Mouse (Mus musculus): Measurements from ENCODE around the gene Usp31. TPM values are rescaled to one million over a fixed set of nuclear protein-coding genes. Genes with fewer than 3 reads are reported as not detected.

Gene Usp31
- polyA plus RNA-seq, 1 experiment, result 11.3 TPM

DNA sequence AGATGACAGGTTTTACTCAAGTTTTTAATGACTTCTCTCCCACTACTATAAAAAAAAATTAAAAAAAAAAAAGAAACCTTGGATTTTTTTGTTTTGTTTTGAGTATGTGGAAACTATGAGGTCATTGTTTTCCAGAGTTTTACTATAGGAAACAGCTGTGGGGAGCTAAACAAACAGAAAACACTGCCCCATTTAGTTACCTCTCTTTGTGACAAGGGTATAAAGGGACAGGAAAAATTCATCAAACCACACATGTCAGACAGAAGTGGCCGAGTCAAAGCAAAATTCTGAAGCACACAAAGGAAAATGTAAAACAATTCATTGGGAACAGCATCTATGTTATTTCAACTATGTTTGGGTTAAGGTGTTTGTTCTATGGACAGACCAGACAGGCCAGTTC lies 9.5 kb downstream of the Usp31 start:
- no peaks in the 10 kb centered on the region for H3K36me3 ChIP-seq (ENCODE audit: control insufficient read depth, insufficient read depth, low read length)
- no peak for DNase-seq
- WGBS, result 87% methylated on average over 1 of the region's 1 CpGs
- no peak for TF ChIP-seq POLR2A (IDR thresholded peaks at IDR 0.05; ENCODE audit: control insufficient read depth, extremely low read depth, insufficient read depth, low read length, poor library complexity)
- TF ChIP-seq CTCF (IDR thresholded peaks at IDR 0.05; ENCODE audit: borderline replicate concordance, control insufficient read depth, extremely low read depth, insufficient read depth, low read length, poor library complexity), result no peak
- no peak overlapping the region for H3K27ac ChIP-seq (ENCODE audit: control insufficient read depth, insufficient read depth, low read length)
- H3K27me3 ChIP-seq (ENCODE audit: control insufficient read depth, insufficient read depth, low read length), result no peaks in the 10 kb centered on the region
- H3K4me1 ChIP-seq (replicated peaks; ENCODE audit: control insufficient read depth, insufficient read depth, low read length), result no peaks in the 10 kb centered on the region
- no peak overlapping the region for H3K4me3 ChIP-seq (ENCODE audit: control insufficient read depth, insufficient read depth, low read length)

- DNase-seq, result no peak
- no peak for TF ChIP-seq POLR2A (IDR thresholded peaks at IDR 0.05; ENCODE audit: control insufficient read depth, extremely low read depth, insufficient read depth, low read length, poor library complexity)
- Histone ChIP-seq H3K4me3 (ENCODE audit: control insufficient read depth, insufficient read depth, low read length) (no peak overlapping the region), H3K4me1 (replicated peaks; ENCODE audit: control insufficient read depth, insufficient read depth, low read length) (no peaks in the 10 kb centered on the region), H3K27me3 (ENCODE audit: control insufficient read depth, insufficient read depth, low read length) (no peaks in the 10 kb centered on the region), H3K27ac (ENCODE audit: control insufficient read depth, insufficient read depth, low read length) (no peak overlapping the region), H3K36me3 (ENCODE audit: control insufficient read depth, insufficient read depth, low read length) (no peaks in the 10 kb centered on the region)
Measured at GRCm38 (mm10) chr7:121697170-121697569, 9.9 kb downstream of the Usp31 start.

DNA sequence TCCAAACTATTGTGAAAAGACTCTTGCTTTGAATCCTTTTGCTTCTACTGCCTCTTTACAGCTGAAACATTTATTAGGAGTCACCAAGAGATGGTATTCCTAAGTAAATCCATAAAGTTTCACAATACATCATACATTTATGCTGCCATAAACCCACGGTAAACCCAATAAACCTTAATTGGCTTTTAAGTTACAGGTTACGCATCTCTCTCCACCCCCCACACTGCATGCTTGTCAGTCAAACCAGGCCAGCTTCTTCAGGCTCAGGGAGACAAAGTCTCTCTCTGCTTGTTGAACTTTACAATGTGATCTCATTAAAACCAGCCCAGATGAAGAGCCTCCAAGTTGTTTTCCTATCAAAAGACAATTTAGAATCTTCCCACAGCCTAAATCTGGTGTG lies 15.2 kb downstream of the Usp31 start:
- TF ChIP-seq CTCF (IDR thresholded peaks at IDR 0.05; ENCODE audit: borderline replicate concordance, control insufficient read depth, extremely low read depth, insufficient read depth, low read length, poor library complexity) (no peak), POLR2A (IDR thresholded peaks at IDR 0.05; ENCODE audit: control insufficient read depth, extremely low read depth, insufficient read depth, low read length, poor library complexity) (no peak)
- H3K36me3 ChIP-seq (ENCODE audit: control insufficient read depth, insufficient read depth, low read length), result no peaks in the 10 kb centered on the region
- H3K27ac ChIP-seq (ENCODE audit: control insufficient read depth, insufficient read depth, low read length), result no peak overlapping the region
- WGBS, result 87% methylated on average over 2 of the region's 2 CpGs
- DNase-seq, result no peak
- H3K27me3 ChIP-seq (ENCODE audit: control insufficient read depth, insufficient read depth, low read length), result no peaks in the 10 kb centered on the region
- no peak overlapping the region for H3K4me3 ChIP-seq (ENCODE audit: control insufficient read depth, insufficient read depth, low read length)
- H3K4me1 ChIP-seq (replicated peaks; ENCODE audit: control insufficient read depth, insufficient read depth, low read length), result no peaks in the 10 kb centered on the region; the same call in 1 of the 2 replicates

GRCm38 (mm10) chr7:121689338-121689737 lies 17.7 kb downstream of the Usp31 start:
- Histone ChIP-seq H3K27ac (ENCODE audit: control insufficient read depth, insufficient read depth, low read length) (no peak overlapping the region), H3K4me3 (ENCODE audit: control insufficient read depth, insufficient read depth, low read length) (no peak overlapping the region), H3K27me3 (ENCODE audit: control insufficient read depth, insufficient read depth, low read length) (no peaks in the 10 kb centered on the region), H3K4me1 (replicated peaks; ENCODE audit: control insufficient read depth, insufficient read depth, low read length) (no peaks in the 10 kb centered on the region; the same call in 1 of the 2 replicates), H3K36me3 (ENCODE audit: control insufficient read depth, insufficient read depth, low read length) (no peaks in the 10 kb centered on the region)
- no peak for DNase-seq
- TF ChIP-seq POLR2A (IDR thresholded peaks at IDR 0.05; ENCODE audit: control insufficient read depth, extremely low read depth, insufficient read depth, low read length, poor library complexity) (no peak), CTCF (IDR thresholded peaks at IDR 0.05; ENCODE audit: borderline replicate concordance, control insufficient read depth, extremely low read depth, insufficient read depth, low read length, poor library complexity) (no peak)

DNA sequence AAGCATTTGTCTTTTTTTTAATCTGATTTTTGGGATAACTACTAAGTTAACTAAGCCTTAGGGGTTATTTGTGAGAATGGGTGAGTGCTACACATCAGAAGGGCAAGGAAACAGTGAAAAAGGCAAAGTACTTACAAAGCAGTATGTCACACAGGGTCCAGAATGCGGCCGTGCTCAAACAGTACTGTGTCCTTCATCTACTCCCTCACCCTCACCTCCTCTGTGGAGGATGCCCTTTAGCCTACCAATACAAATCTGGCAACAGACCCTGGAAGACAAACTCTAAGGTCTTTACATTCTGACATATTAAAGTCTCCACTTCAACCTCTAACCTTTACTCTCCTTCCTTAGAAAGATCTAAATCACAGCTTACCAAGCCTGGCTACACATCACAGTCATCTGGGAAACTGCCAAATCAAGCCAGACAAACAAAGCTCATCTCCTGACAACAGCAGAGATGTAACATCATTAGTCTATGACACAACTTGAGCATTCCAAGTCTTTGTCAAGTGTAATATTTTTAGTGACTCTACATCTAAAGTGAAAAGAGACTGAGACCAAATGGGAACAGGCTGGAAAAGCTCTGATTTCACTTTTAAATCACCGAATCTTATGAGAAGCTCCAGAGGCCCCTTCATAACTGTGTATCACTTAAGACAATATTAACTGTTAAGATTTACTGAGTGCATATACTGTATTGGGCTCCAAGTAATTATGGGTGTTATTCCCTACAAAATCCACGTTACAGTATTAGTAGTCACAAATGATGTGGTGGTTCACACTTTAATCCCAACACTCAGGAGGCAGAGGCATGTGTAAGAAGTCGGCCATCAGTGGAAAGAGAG lies 21.7 kb downstream of the Usp31 start:
- WGBS, result 95% methylated on average over 5 of the region's 5 CpGs

DNA sequence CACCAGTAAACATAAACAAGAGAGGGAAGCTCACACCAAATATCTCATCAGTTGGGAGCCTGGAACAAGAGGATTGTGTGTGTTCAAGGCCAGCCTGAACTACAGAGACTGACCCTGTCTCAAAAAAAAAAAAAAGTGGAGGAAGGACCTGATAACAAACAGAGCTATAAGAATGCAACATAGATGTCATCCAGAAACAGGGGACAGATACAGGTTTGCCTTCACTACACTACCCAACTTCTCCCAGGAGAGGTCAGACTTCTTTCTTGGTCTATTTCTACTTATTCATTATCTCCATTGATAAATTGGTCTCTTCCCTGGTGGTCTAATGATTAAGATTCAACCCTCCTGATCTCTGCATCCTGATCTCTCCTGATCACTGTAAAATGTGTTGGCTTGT lies 25.9 kb downstream of the Usp31 start:
- H3K27ac ChIP-seq (ENCODE audit: control insufficient read depth, insufficient read depth, low read length), result no peak overlapping the region
- DNase-seq, result no peak
- TF ChIP-seq CTCF (IDR thresholded peaks at IDR 0.05; ENCODE audit: borderline replicate concordance, control insufficient read depth, extremely low read depth, insufficient read depth, low read length, poor library complexity) (no peak), POLR2A (IDR thresholded peaks at IDR 0.05; ENCODE audit: control insufficient read depth, extremely low read depth, insufficient read depth, low read length, poor library complexity) (no peak)
- H3K36me3 ChIP-seq (ENCODE audit: control insufficient read depth, insufficient read depth, low read length), result peaks cover 4% of the 10 kb centered on the region; the same call in 1 of the 2 replicates
- no peaks in the 10 kb centered on the region for H3K4me1 ChIP-seq (replicated peaks; ENCODE audit: control insufficient read depth, insufficient read depth, low read length)
- H3K4me3 ChIP-seq (ENCODE audit: control insufficient read depth, insufficient read depth, low read length), result no peak overlapping the region
- H3K27me3 ChIP-seq (ENCODE audit: control insufficient read depth, insufficient read depth, low read length), result no peaks in the 10 kb centered on the region

More for the DNA sequence above, 21.7 kb downstream of the Usp31 start:
- H3K27me3 ChIP-seq (ENCODE audit: control insufficient read depth, insufficient read depth, low read length), result no peaks in the 10 kb centered on the region
- DNase-seq, result no peak
- H3K36me3 ChIP-seq (ENCODE audit: control insufficient read depth, insufficient read depth, low read length), result no peaks in the 10 kb centered on the region
- no peaks in the 10 kb centered on the region; the same call in 1 of the 2 replicates for H3K4me1 ChIP-seq (replicated peaks; ENCODE audit: control insufficient read depth, insufficient read depth, low read length)
- no peak overlapping the region for H3K27ac ChIP-seq (ENCODE audit: control insufficient read depth, insufficient read depth, low read length)
- no peak for TF ChIP-seq CTCF (IDR thresholded peaks at IDR 0.05; ENCODE audit: borderline replicate concordance, control insufficient read depth, extremely low read depth, insufficient read depth, low read length, poor library complexity)
- TF ChIP-seq POLR2A (IDR thresholded peaks at IDR 0.05; ENCODE audit: control insufficient read depth, extremely low read depth, insufficient read depth, low read length, poor library complexity), result no peak
- H3K4me3 ChIP-seq (ENCODE audit: control insufficient read depth, insufficient read depth, low read length), result no peak overlapping the region
